Mouse (Mus musculus): ENCODE measurements around the gene 4930519P11Rik. TPM values are rescaled to one million over a fixed set of nuclear protein-coding genes. Genes with fewer than 3 reads are reported as not detected.

4930519P11Rik gene
- polyA plus RNA-seq, 1 experiment from 2014 or later, result 0.40 TPM

- 89% methylated on average over 3 of the region's 3 CpGs for WGBS (ENCODE audit: insufficient replicate concordance)
- TF ChIP-seq EP300 (IDR thresholded peaks at IDR 0.05; ENCODE audit: low read depth), result no peak
- no peak for TF ChIP-seq CTCF (IDR thresholded peaks at IDR 0.05; ENCODE audit: low read depth)
- Histone ChIP-seq H3K27ac (ENCODE audit: low read depth) (no peak overlapping the region), H3K27me3 (ENCODE audit: insufficient read depth, low read length) (no peaks in the 10 kb centered on the region), H3K4me1 (ENCODE audit: insufficient read depth) (peaks cover 24% of the 10 kb centered on the region), H3K9me3 (ENCODE audit: low read length) (no peaks in the 10 kb centered on the region), H3K9ac (replicated peaks) (no peak overlapping the region), H3K4me2 (ENCODE audit: low read depth, low read length) (no peak overlapping the region), H3K36me3 (replicated peaks; ENCODE audit: insufficient read depth, low read length) (no peaks in the 10 kb centered on the region), H3K4me3 (ENCODE audit: low read depth, low read length) (no peak overlapping the region)
- ATAC-seq (no peak), DNase-seq (no peak)
Observed at GRCm38 (mm10) chr2:154617061-154617460, 3.8 kb upstream of the 4930519P11Rik start.

- H3K27me3 ChIP-seq (ENCODE audit: insufficient read depth, low read length), result no peaks in the 10 kb centered on the region
- H3K27ac ChIP-seq (ENCODE audit: low read depth), result peak overlapping the region; percentile 39; the same call in 1 of the 2 replicates
- WGBS (ENCODE audit: insufficient replicate concordance), result 41% methylated on average over 5 of the region's 5 CpGs
- no peaks in the 10 kb centered on the region for H3K36me3 ChIP-seq (replicated peaks; ENCODE audit: insufficient read depth, low read length)
- no peaks in the 10 kb centered on the region for H3K9me3 ChIP-seq (ENCODE audit: low read length)
- peaks cover 26% of the 10 kb centered on the region for H3K4me1 ChIP-seq (ENCODE audit: insufficient read depth)
- H3K4me3 ChIP-seq (ENCODE audit: low read depth, low read length), result no peak overlapping the region
- TF ChIP-seq CTCF (IDR thresholded peaks at IDR 0.05; ENCODE audit: low read depth), result no peak
- TF ChIP-seq EP300 (IDR thresholded peaks at IDR 0.05; ENCODE audit: low read depth), result no peak
- DNase-seq (no peak), ATAC-seq (no peak)
- peak overlapping the region; percentile 50 for H3K4me2 ChIP-seq (ENCODE audit: low read depth, low read length)
- no peak overlapping the region for H3K9ac ChIP-seq (replicated peaks)
Observed at GRCm38 (mm10) chr2:154615674-154616073, 2.4 kb upstream of the 4930519P11Rik start.

GRCm38 (mm10) chr2:154614841-154615576 lies 1.8 kb upstream of the 4930519P11Rik start:
- Histone ChIP-seq H3K4me3 (ENCODE audit: low read depth, low read length) (no peak overlapping the region), H3K9ac (replicated peaks) (no peak overlapping the region), H3K27ac (ENCODE audit: low read depth) (peak overlapping the region; percentile 39; the same call in 1 of the 2 replicates), H3K4me2 (ENCODE audit: low read depth, low read length) (peak overlapping the region; percentile 50), H3K36me3 (replicated peaks; ENCODE audit: insufficient read depth, low read length) (no peaks in the 10 kb centered on the region), H3K4me1 (ENCODE audit: insufficient read depth) (peaks cover 30% of the 10 kb centered on the region), H3K9me3 (ENCODE audit: low read length) (no peaks in the 10 kb centered on the region), H3K27me3 (ENCODE audit: insufficient read depth, low read length) (no peaks in the 10 kb centered on the region)
- TF ChIP-seq EP300 (IDR thresholded peaks at IDR 0.05; ENCODE audit: low read depth) (no peak), CTCF (IDR thresholded peaks at IDR 0.05; ENCODE audit: low read depth) (no peak)
- WGBS (ENCODE audit: insufficient replicate concordance), result 55% methylated on average over 19 of the region's 19 CpGs
- no peak for ATAC-seq
- DNase-seq, result no peak

GRCm38 (mm10) chr2:154609050-154609767 lies 4.0 kb downstream of the 4930519P11Rik start:
- WGBS (ENCODE audit: insufficient replicate concordance), result 39% methylated on average over 10 of the region's 10 CpGs
- Histone ChIP-seq H3K4me3 (ENCODE audit: low read depth, low read length) (no peak overlapping the region), H3K9ac (replicated peaks) (no peak overlapping the region), H3K4me2 (ENCODE audit: low read depth, low read length) (no peak overlapping the region), H3K27ac (ENCODE audit: low read depth) (peak overlapping the region; percentile 74), H3K36me3 (replicated peaks; ENCODE audit: insufficient read depth, low read length) (no peaks in the 10 kb centered on the region), H3K4me1 (ENCODE audit: insufficient read depth) (peaks cover 35% of the 10 kb centered on the region), H3K27me3 (ENCODE audit: insufficient read depth, low read length) (no peaks in the 10 kb centered on the region), H3K9me3 (ENCODE audit: low read length) (no peaks in the 10 kb centered on the region)
- TF ChIP-seq EP300 (IDR thresholded peaks at IDR 0.05; ENCODE audit: low read depth), result no peak
- no peak for TF ChIP-seq CTCF (IDR thresholded peaks at IDR 0.05; ENCODE audit: low read depth)
- ATAC-seq (peak; percentile 37), DNase-seq (peak; percentile 55)

DNA sequence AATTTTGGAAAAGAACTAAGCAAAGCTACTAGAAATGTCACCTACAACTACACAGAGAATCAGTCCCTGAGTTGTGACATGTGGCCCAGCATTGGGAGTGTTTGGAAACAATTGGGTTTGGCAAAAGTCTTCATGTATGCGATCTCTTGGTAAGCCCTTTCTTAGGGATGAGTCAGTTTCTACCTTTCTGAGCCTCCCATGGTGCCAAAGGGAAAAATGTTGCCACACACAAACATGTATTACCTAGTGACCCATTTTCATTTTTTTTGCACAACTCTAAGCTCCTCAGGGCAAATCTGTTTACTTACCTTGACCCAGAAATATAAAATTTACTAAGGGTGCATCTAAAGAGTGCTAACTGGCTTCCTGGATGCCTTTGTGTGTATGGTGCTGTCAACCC lies 6.3 kb downstream of the 4930519P11Rik start:
- Histone ChIP-seq H3K36me3 (replicated peaks; ENCODE audit: insufficient read depth, low read length) (no peaks in the 10 kb centered on the region), H3K4me3 (ENCODE audit: low read depth, low read length) (no peak overlapping the region), H3K4me1 (ENCODE audit: insufficient read depth) (peaks cover 29% of the 10 kb centered on the region), H3K9ac (replicated peaks) (no peak overlapping the region), H3K9me3 (ENCODE audit: low read length) (no peaks in the 10 kb centered on the region), H3K27me3 (ENCODE audit: insufficient read depth, low read length) (no peaks in the 10 kb centered on the region), H3K4me2 (ENCODE audit: low read depth, low read length) (no peak overlapping the region), H3K27ac (ENCODE audit: low read depth) (peak overlapping the region; percentile 36; the same call in 1 of the 2 replicates)
- WGBS (ENCODE audit: insufficient replicate concordance), result 70% methylated on average over 1 of the region's 1 CpGs
- no peak for ATAC-seq
- no peak for DNase-seq
- no peak for TF ChIP-seq CTCF (IDR thresholded peaks at IDR 0.05; ENCODE audit: low read depth)
- 0 out of 2 replicates have a peak, but pooled peaks have one; percentile 11 for TF ChIP-seq EP300 (IDR thresholded peaks at IDR 0.05; ENCODE audit: low read depth)

DNA sequence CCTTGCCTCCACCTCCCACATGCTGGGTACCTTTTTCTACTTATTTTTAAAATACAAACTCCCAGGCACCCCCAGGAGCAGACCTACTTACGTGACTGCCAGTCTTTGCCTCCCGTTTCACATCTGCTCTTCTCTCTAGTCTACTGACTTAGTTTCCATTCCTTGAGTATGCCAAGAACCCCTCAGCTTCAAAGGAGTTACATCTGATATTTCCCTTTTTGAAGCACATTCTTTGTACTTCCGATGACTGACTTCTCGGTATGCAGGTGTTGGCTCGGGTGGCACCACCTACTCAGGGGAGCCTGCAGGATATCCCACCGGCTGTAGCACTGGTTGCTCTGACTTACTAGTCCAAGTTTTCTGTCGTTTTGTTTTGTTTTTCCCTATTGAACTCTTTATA lies 9.1 kb downstream of the 4930519P11Rik start:
- H3K36me3 ChIP-seq (replicated peaks; ENCODE audit: insufficient read depth, low read length), result 0 out of 2 replicates have a peak, but pooled peaks cover 3% of the 10 kb centered on the region
- H3K27ac ChIP-seq (ENCODE audit: low read depth), result peak overlapping the region; percentile 90
- 18% methylated on average over 7 of the region's 7 CpGs for WGBS (ENCODE audit: insufficient replicate concordance)
- no peaks in the 10 kb centered on the region for H3K9me3 ChIP-seq (ENCODE audit: low read length)
- peaks cover 21% of the 10 kb centered on the region for H3K4me1 ChIP-seq (ENCODE audit: insufficient read depth)
- H3K9ac ChIP-seq (replicated peaks), result peak overlapping the region; percentile 66
- H3K27me3 ChIP-seq (ENCODE audit: insufficient read depth, low read length), result no peaks in the 10 kb centered on the region
- TF ChIP-seq EP300 (IDR thresholded peaks at IDR 0.05; ENCODE audit: low read depth), result 0 out of 2 replicates have a peak, but pooled peaks have one; percentile 5
- TF ChIP-seq CTCF (IDR thresholded peaks at IDR 0.05; ENCODE audit: low read depth), result no peak
- peak overlapping the region; percentile 80 for H3K4me3 ChIP-seq (ENCODE audit: low read depth, low read length)
- H3K4me2 ChIP-seq (ENCODE audit: low read depth, low read length), result peak overlapping the region; percentile 79
- DNase-seq (no peak), ATAC-seq (no peak)
